Mouse (Mus musculus) liver, embryonic 14.5 days (tissue): ENCODE data around the gene Tcaim.

Experiments
- CTCF ChIP-seq: IDR thresholded peaks from 2 replicates; pipeline ENCODE4 v1.5.1; 2016; ENCODE audit warnings: antibody characterized with exemption, low read depth, control low read depth
- EP300 ChIP-seq: IDR thresholded peaks from 2 replicates; pipeline ENCODE4 v1.6.1; 2016; ENCODE audit warnings: antibody characterized with exemption, low read depth

- TF ChIP-seq CTCF = no peak
- no peak for TF ChIP-seq EP300
Observed at GRCm38 (mm10) chr9:122846156-122846555, 40.8 kb downstream of the Tcaim start.
